Mouse (Mus musculus) midbrain, embryonic 12.5 days (tissue): ENCODE measurements at regions not wholly inside any gene's neighbourhood (a gene's known extent, or its start where the extent isn't known, plus 50 kb on each side); places are given as distances from the start of the nearest gene placed in this dataset.

Source experiments
- ATAC-seq: fragments of 200-750 bp; cut with Nextera tagmentation; 2 replicates; pipeline ENCODE4 v1.8.0; 2017; ENCODE audit warnings: low read depth, moderate TSS enrichment, moderate library complexity; ENCODE audit not compliant: low FRiP score
- H3K27ac ChIP-seq: fragments of 300-500 bp; sonication (generic); replicated peaks from 2 replicates; pipeline ENCODE4 v1.5.1; 2016; ENCODE audit warnings: mild to moderate bottlenecking
- H3K27me3 ChIP-seq: fragments of 300-500 bp; sonication (generic); 2 replicates; pipeline ENCODE4 v1.6.1; 2016; ENCODE audit warnings: mild to moderate bottlenecking
- H3K36me3 ChIP-seq: fragments of 300-500 bp; sonication (generic); 2 replicates; pipeline ENCODE4 v1.6.1; 2016
- H3K4me1 ChIP-seq: fragments of 300-500 bp; sonication (generic); 2 replicates; pipeline ENCODE4 v1.6.1; 2016
- H3K4me2 ChIP-seq: fragments of 300-500 bp; sonication (generic); replicated peaks from 2 replicates; pipeline ENCODE4 v1.6.1; 2016; ENCODE audit warnings: mild to moderate bottlenecking, moderate library complexity
- H3K4me3 ChIP-seq: fragments of 300-500 bp; sonication (generic); 2 replicates; pipeline ENCODE4 v1.5.1; 2016; ENCODE audit warnings: mild to moderate bottlenecking
- H3K9ac ChIP-seq: fragments of 300-500 bp; sonication (generic); replicated peaks from 2 replicates; pipeline ENCODE4 v1.6.1; 2016; ENCODE audit warnings: mild to moderate bottlenecking, moderate library complexity
- H3K9me3 ChIP-seq: fragments of 300-500 bp; sonication (generic); 2 replicates; pipeline ENCODE4 v1.6.1; 2016; ENCODE audit warnings: mild to moderate bottlenecking
- WGBS: fragments of 180-500 bp; shearing (Covaris S2); methylation state at CpG from one replicate; pipeline ENCODE4 v1.1.7; 2016; 5-methylcytosine and 5-hydroxymethylcytosine counted together

DNA sequence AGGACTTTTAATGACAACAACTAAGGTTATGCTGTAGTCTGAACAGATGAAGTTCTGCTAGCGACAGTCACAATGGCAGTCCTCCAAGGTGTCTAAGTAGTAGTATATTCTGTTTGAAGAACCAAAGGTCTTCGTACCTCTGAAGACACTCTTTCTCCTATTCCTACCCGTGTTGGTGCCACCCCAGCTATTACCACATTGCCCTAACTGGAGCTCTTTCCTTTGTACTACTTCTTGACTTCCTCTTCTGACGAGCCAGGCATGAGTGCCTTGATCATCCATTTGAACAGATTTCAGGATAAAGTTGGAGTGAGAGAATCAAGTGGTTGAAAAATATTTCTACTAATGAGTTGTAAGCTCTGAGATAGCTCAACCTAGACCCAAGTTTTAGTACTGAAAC lies 72.4 kb upstream of the Pam start:
- no peak for ATAC-seq
- 90% methylated on average over 4 of the region's 4 CpGs for WGBS

DNA sequence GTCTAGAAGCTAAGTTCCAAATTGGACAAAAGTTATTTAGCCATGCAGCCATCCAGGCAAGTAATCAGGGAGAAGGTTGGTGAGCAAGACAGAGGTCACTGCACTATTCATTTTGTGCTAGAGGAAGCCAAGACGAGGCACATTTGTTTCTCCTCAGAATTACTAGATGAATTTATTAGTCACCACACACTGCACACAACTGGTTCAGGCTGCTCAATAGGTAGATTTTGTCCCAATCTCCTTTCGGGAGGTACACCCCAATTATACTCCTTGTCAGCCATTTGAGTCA lies 67.1 kb upstream of the Pam start:
- H3K9me3 ChIP-seq, result no peaks in the 10 kb centered on the region
- no peaks in the 10 kb centered on the region for H3K36me3 ChIP-seq
- WGBS, result 74% methylated on average over 2 of the region's 2 CpGs
- H3K4me2 ChIP-seq, result no peak overlapping the region
- no peaks in the 10 kb centered on the region for H3K4me1 ChIP-seq
- H3K27ac ChIP-seq, result no peak overlapping the region
- no peak overlapping the region for H3K4me3 ChIP-seq
- no peak overlapping the region for H3K9ac ChIP-seq
- no peaks in the 10 kb centered on the region for H3K27me3 ChIP-seq
- no peak for ATAC-seq

More for the DNA sequence above, 72.4 kb upstream of the Pam start:
- Histone ChIP-seq H3K4me3 (no peak overlapping the region), H3K27me3 (no peaks in the 10 kb centered on the region), H3K4me1 (no peaks in the 10 kb centered on the region), H3K4me2 (no peak overlapping the region), H3K9ac (no peak overlapping the region), H3K9me3 (no peaks in the 10 kb centered on the region), H3K36me3 (no peaks in the 10 kb centered on the region), H3K27ac (no peak overlapping the region)

DNA sequence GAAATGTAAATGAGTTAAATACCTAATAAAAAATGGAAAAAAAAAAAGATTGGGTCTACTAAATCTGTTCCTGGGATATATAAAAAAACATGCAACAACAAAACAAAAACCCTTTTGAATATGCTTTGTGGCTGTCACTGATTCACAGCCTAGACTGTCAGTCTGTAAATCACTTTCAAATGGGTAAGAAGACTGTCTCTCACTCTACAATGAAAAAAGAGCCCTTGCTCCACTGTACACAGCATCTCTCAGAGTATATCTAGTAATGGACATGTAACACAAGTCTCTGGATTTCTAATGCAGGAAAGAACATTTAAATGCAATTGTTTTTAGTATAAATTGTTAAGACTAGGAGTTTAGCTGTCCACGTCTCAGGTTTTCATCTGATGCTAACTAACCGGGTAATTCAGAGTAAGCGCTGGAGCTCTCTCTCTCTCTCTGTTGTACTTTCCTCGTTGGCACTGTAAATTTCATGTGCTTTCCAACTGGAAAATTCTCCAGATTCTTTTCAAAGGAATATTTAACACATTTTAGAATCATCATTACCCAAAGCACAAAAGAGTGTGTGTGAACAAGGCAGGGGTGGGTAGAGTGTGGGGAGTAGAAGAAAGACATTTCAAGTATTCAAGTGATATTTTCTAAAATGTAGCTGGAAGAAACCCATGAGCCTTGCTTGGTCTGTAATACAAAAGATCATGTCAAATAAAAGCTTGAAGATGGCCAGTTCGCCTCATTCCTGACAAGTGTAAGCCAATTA lies 66.6 kb upstream of the Pam start:
- WGBS, result 80% methylated on average over 5 of the region's 5 CpGs
- no peaks in the 10 kb centered on the region for H3K27me3 ChIP-seq
- no peak for ATAC-seq

DNA sequence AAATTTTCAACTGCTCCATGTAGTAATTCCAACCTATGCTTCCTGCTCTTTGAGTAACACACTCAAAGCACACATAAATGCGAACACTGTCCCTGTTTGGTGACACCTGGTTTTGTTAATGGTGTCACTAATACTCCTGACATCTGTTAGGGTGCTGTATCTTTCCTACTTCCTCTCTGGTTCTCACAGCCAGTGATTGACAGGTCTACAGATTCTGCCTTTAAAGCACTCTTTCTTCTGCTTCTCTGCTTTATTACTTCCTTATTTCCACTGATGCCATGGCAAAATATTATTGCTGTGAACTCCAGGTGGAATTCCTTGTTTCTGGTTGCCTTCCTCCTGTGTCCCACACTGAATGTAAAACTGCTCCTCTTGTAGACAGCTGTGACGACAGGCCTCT lies 63.5 kb upstream of the Pam start:
- ATAC-seq, result no peak
- Histone ChIP-seq H3K4me1 (no peaks in the 10 kb centered on the region), H3K4me2 (no peak overlapping the region), H3K36me3 (no peaks in the 10 kb centered on the region), H3K9me3 (no peaks in the 10 kb centered on the region), H3K9ac (no peak overlapping the region), H3K4me3 (no peak overlapping the region), H3K27me3 (no peaks in the 10 kb centered on the region), H3K27ac (no peak overlapping the region)
- 85% methylated on average over 2 of the region's 2 CpGs for WGBS

More for the DNA sequence above, 66.6 kb upstream of the Pam start:
- H3K9me3 ChIP-seq, result no peaks in the 10 kb centered on the region
- H3K4me2 ChIP-seq, result no peak overlapping the region
- no peak overlapping the region for H3K4me3 ChIP-seq
- H3K36me3 ChIP-seq, result no peaks in the 10 kb centered on the region
- no peaks in the 10 kb centered on the region for H3K4me1 ChIP-seq
- no peak overlapping the region for H3K9ac ChIP-seq
- H3K27ac ChIP-seq, result no peak overlapping the region

DNA sequence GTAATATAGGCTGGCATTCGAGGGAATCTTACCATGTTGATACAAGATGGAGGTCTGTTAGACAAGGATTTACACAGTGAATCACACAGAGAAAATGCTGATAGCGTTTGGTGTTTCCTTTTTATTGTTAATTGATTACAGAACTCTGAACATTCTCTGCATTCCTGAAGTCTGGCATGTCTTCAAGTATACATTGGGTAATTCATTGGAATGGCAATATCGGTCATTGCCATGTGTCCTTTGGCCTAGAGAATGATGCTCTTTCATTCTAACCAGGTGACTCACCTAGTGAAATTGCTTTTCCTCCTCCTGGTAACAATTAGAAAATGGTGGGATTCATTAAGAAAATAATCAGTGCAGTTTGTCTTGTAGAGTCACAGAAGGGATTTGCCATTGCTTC lies 51.9 kb upstream of the Pam start:
- no peak overlapping the region for H3K4me2 ChIP-seq
- no peaks in the 10 kb centered on the region for H3K9me3 ChIP-seq
- WGBS, result 73% methylated on average over 3 of the region's 3 CpGs
- no peaks in the 10 kb centered on the region for H3K27me3 ChIP-seq
- H3K27ac ChIP-seq, result no peak overlapping the region
- H3K4me3 ChIP-seq, result no peak overlapping the region
- no peaks in the 10 kb centered on the region for H3K36me3 ChIP-seq
- no peak overlapping the region for H3K9ac ChIP-seq
- no peaks in the 10 kb centered on the region for H3K4me1 ChIP-seq
- ATAC-seq, result no peak
